Mouse (Mus musculus): ENCODE results near the gene Cachd1. TPM values are rescaled to one million over a fixed set of nuclear protein-coding genes. Genes with fewer than 3 reads are reported as not detected.
A peak's percentile ranks its signal among the peaks of the same experiment; 100 is the strongest.

Cachd1 gene
- total and polyA plus RNA-seq, 3 experiments = 6.1 to 55.2 (median 28.8) TPM

GRCm38 (mm10) chr4:100974455-100975035, 198.1 kb downstream of the Cachd1 start:
- H3K36me3 ChIP-seq (replicated peaks) = no peaks in the 10 kb centered on the region
- no peaks in the 10 kb centered on the region for H3K27me3 ChIP-seq (ENCODE audit: insufficient read depth, low read length)
- no peak for ATAC-seq (ENCODE audit: extremely low read depth, insufficient number of reproducible peaks, low FRiP score, poor library complexity, severe bottlenecking)
- no peaks in the 10 kb centered on the region for H3K4me1 ChIP-seq (ENCODE audit: insufficient read depth, low read depth, low read length)
- H3K9me3 ChIP-seq (replicated peaks) = no peaks in the 10 kb centered on the region
- no peak overlapping the region for H3K4me3 ChIP-seq (ENCODE audit: low read depth, low read length)
- TF ChIP-seq GATA2 (IDR thresholded peaks at IDR 0.05; ENCODE audit: borderline replicate concordance, low read depth, low read length) = no peak
- TF ChIP-seq TAL1 (conservative IDR thresholded peaks at IDR 0.05; ENCODE audit: low read depth, low read length) = no peak
- TF ChIP-seq GATA1 (IDR thresholded peaks at IDR 0.05; ENCODE audit: borderline replicate concordance, low read length) = no peak
- no peak for TF ChIP-seq CTCF (IDR thresholded peaks at IDR 0.05; ENCODE audit: low read depth, low read length)
- TF ChIP-seq POLR2AphosphoS5 (IDR thresholded peaks at IDR 0.05; ENCODE audit: insufficient replicate concordance, low read depth, low read length) = no peak
- DNase-seq (ENCODE audit: low spot score) = no peak

DNA sequence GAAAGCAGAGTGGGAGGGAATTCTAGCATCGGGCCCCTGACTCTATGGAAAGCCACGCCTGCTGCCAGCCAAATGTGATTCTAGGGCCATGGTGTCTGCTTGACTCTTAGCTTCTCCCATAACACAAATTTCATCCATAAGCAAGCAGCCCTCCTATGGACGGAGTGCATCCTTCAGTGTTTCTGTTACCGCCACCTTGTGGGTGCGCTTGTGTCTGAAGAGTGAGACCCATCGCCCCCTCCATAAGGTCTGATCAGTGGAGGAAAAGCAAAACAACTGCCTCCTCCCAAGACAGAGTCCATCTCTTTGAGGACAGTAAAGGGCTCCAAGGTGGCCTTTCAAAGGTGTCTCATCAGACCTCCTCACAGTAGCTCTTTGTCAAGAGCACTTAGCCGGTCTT, 201.0 kb downstream of the Cachd1 start:
- DNase-seq (ENCODE audit: low spot score) = no peak
- no peaks in the 10 kb centered on the region; the same call in 1 of the 2 replicates for H3K27me3 ChIP-seq (ENCODE audit: insufficient read depth, low read length)
- no peaks in the 10 kb centered on the region for H3K36me3 ChIP-seq (replicated peaks)
- H3K4me3 ChIP-seq (ENCODE audit: low read depth, low read length) = no peak overlapping the region
- ATAC-seq (ENCODE audit: extremely low read depth, insufficient number of reproducible peaks, low FRiP score, poor library complexity, severe bottlenecking) = no peak
- H3K9me3 ChIP-seq (replicated peaks) = no peaks in the 10 kb centered on the region
- no peak for TF ChIP-seq CTCF (IDR thresholded peaks at IDR 0.05; ENCODE audit: low read depth, low read length)
- TF ChIP-seq GATA2 (IDR thresholded peaks at IDR 0.05; ENCODE audit: borderline replicate concordance, low read depth, low read length) = no peak
- TF ChIP-seq TAL1 (conservative IDR thresholded peaks at IDR 0.05; ENCODE audit: low read depth, low read length) = no peak
- no peak for TF ChIP-seq POLR2AphosphoS5 (IDR thresholded peaks at IDR 0.05; ENCODE audit: insufficient replicate concordance, low read depth, low read length)
- TF ChIP-seq GATA1 (IDR thresholded peaks at IDR 0.05; ENCODE audit: borderline replicate concordance, low read length) = no peak
- H3K4me1 ChIP-seq (ENCODE audit: insufficient read depth, low read depth, low read length) = no peaks in the 10 kb centered on the region

DNA sequence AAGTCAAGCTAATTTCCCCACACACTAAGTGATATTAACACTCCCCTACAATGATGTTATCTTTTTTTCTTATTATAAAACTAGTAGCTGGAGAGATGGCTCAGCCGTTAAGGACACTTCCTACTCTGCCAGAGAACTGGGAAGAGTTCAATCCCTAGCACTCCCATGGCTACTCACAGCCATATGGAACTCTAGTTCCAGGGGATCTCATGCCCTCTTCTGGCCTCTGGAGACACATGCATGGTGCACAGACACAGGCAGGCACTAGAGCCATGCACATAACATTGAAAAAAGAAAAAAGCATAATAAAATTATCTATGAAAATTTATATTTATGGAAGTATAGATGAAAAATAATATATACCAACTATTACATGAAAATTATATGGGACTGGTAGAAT, 210.7 kb downstream of the Cachd1 start:
- H3K9me3 ChIP-seq (replicated peaks) = no peaks in the 10 kb centered on the region
- H3K27me3 ChIP-seq (ENCODE audit: insufficient read depth, low read length) = peaks cover 5% of the 10 kb centered on the region; the same call in 1 of the 2 replicates
- no peaks in the 10 kb centered on the region for H3K36me3 ChIP-seq (replicated peaks)
- H3K4me3 ChIP-seq (ENCODE audit: low read depth, low read length) = no peak overlapping the region
- no peak for ATAC-seq (ENCODE audit: extremely low read depth, insufficient number of reproducible peaks, low FRiP score, poor library complexity, severe bottlenecking)
- TF ChIP-seq GATA2 (IDR thresholded peaks at IDR 0.05; ENCODE audit: borderline replicate concordance, low read depth, low read length) (no peak), TAL1 (conservative IDR thresholded peaks at IDR 0.05; ENCODE audit: low read depth, low read length) (no peak), CTCF (IDR thresholded peaks at IDR 0.05; ENCODE audit: low read depth, low read length) (no peak), GATA1 (IDR thresholded peaks at IDR 0.05; ENCODE audit: borderline replicate concordance, low read length) (no peak), POLR2AphosphoS5 (IDR thresholded peaks at IDR 0.05; ENCODE audit: insufficient replicate concordance, low read depth, low read length) (no peak)
- no peak for DNase-seq (ENCODE audit: low spot score)
- peaks cover 30% of the 10 kb centered on the region for H3K4me1 ChIP-seq (ENCODE audit: insufficient read depth, low read depth, low read length)

- H3K4me3 ChIP-seq (ENCODE audit: low read depth, low read length) = no peak overlapping the region
- H3K27me3 ChIP-seq (ENCODE audit: insufficient read depth, low read length) = peaks cover 3% of the 10 kb centered on the region; the same call in 1 of the 2 replicates
- DNase-seq (ENCODE audit: low spot score) (no peak), ATAC-seq (ENCODE audit: extremely low read depth, insufficient number of reproducible peaks, low FRiP score, poor library complexity, severe bottlenecking) (no peak)
- peaks cover 42% of the 10 kb centered on the region for H3K4me1 ChIP-seq (ENCODE audit: insufficient read depth, low read depth, low read length)
- H3K9me3 ChIP-seq (replicated peaks) = no peaks in the 10 kb centered on the region
- H3K36me3 ChIP-seq (replicated peaks) = no peaks in the 10 kb centered on the region
- TF ChIP-seq CTCF (IDR thresholded peaks at IDR 0.05; ENCODE audit: low read depth, low read length) = 0 out of 2 replicates have a peak, but pooled peaks have one; percentile 23
- TF ChIP-seq TAL1 (conservative IDR thresholded peaks at IDR 0.05; ENCODE audit: low read depth, low read length) = no peak
- TF ChIP-seq POLR2AphosphoS5 (IDR thresholded peaks at IDR 0.05; ENCODE audit: insufficient replicate concordance, low read depth, low read length) = no peak
- TF ChIP-seq GATA1 (IDR thresholded peaks at IDR 0.05; ENCODE audit: borderline replicate concordance, low read length) = no peak
These were observed 211.8 kb downstream of the Cachd1 start for GRCm38 (mm10) chr4:100988231-100988799.

GRCm38 (mm10) chr4:100990996-100991395, 214.5 kb downstream of the Cachd1 start:
- Histone ChIP-seq H3K36me3 (replicated peaks) (peaks cover 4% of the 10 kb centered on the region), H3K27me3 (ENCODE audit: insufficient read depth, low read length) (no peaks in the 10 kb centered on the region), H3K9me3 (replicated peaks) (no peaks in the 10 kb centered on the region), H3K4me3 (ENCODE audit: low read depth, low read length) (no peak overlapping the region), H3K4me1 (ENCODE audit: insufficient read depth, low read depth, low read length) (peaks cover 62% of the 10 kb centered on the region)
- DNase-seq (ENCODE audit: low spot score) (no peak), ATAC-seq (ENCODE audit: extremely low read depth, insufficient number of reproducible peaks, low FRiP score, poor library complexity, severe bottlenecking) (no peak)
- no peak for TF ChIP-seq TAL1 (conservative IDR thresholded peaks at IDR 0.05; ENCODE audit: low read depth, low read length)
- no peak for TF ChIP-seq CTCF (IDR thresholded peaks at IDR 0.05; ENCODE audit: low read depth, low read length)
- TF ChIP-seq POLR2AphosphoS5 (IDR thresholded peaks at IDR 0.05; ENCODE audit: insufficient replicate concordance, low read depth, low read length) = no peak
- no peak for TF ChIP-seq GATA1 (IDR thresholded peaks at IDR 0.05; ENCODE audit: borderline replicate concordance, low read length)
- no peak for TF ChIP-seq GATA2 (IDR thresholded peaks at IDR 0.05; ENCODE audit: borderline replicate concordance, low read depth, low read length)

DNA sequence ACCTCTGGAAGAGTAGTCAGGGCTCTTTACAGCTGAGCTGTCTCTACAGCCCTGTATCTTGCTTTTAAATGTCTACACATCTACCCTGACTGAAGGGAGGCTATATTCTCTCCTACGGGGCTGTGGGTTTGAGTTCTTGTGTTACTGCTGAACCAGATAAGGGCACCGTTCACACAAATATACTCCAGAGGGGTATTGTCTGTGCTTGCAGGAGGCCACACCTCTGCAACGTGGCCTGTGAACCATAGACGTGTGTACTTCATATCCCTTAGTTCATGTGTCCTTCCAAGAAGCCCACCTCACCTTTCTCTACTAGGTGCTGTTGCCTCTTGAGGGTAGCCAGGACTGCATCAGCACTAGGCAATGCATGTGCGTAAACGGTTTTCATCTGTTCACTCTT, 215.6 kb downstream of the Cachd1 start:
- H3K27me3 ChIP-seq (ENCODE audit: insufficient read depth, low read length) = no peaks in the 10 kb centered on the region
- H3K36me3 ChIP-seq (replicated peaks) = peaks cover 12% of the 10 kb centered on the region
- DNase-seq (ENCODE audit: low spot score) (no peak), ATAC-seq (ENCODE audit: extremely low read depth, insufficient number of reproducible peaks, low FRiP score, poor library complexity, severe bottlenecking) (no peak; the same call in 1 of the 2 replicates)
- no peak overlapping the region for H3K4me3 ChIP-seq (ENCODE audit: low read depth, low read length)
- TF ChIP-seq GATA1 (IDR thresholded peaks at IDR 0.05; ENCODE audit: borderline replicate concordance, low read length) (no peak), TAL1 (conservative IDR thresholded peaks at IDR 0.05; ENCODE audit: low read depth, low read length) (no peak), CTCF (IDR thresholded peaks at IDR 0.05; ENCODE audit: low read depth, low read length) (no peak), POLR2AphosphoS5 (IDR thresholded peaks at IDR 0.05; ENCODE audit: insufficient replicate concordance, low read depth, low read length) (no peak), GATA2 (IDR thresholded peaks at IDR 0.05; ENCODE audit: borderline replicate concordance, low read depth, low read length) (no peak)
- no peaks in the 10 kb centered on the region for H3K9me3 ChIP-seq (replicated peaks)
- H3K4me1 ChIP-seq (ENCODE audit: insufficient read depth, low read depth, low read length) = peaks cover 73% of the 10 kb centered on the region

Data from G1E (cell line).